Mouse (Mus musculus) right cerebral cortex, postnatal 4 days (tissue): ENCODE measurements around the gene Gngt2.

Experiments
- DNase-seq: peaks from one replicate; pipeline ENCODE4 v3.0.0-alpha.2; 2022

Gngt2 gene

GRCm38 (mm10) chr11:95837059-95837458 is at the start of gene Gngt2:
Gene Gngt2 (plus strand): TSS chr11:95837216.
- DNase-seq: peak; percentile 69

GRCm38 (mm10) chr11:95789451-95789891 is 47.5 kb upstream of the Gngt2 start:
- no peak for DNase-seq

GRCm38 (mm10) chr11:95791787-95792186 is 45.2 kb upstream of the Gngt2 start:
- peak; percentile 15 for DNase-seq

DNA sequence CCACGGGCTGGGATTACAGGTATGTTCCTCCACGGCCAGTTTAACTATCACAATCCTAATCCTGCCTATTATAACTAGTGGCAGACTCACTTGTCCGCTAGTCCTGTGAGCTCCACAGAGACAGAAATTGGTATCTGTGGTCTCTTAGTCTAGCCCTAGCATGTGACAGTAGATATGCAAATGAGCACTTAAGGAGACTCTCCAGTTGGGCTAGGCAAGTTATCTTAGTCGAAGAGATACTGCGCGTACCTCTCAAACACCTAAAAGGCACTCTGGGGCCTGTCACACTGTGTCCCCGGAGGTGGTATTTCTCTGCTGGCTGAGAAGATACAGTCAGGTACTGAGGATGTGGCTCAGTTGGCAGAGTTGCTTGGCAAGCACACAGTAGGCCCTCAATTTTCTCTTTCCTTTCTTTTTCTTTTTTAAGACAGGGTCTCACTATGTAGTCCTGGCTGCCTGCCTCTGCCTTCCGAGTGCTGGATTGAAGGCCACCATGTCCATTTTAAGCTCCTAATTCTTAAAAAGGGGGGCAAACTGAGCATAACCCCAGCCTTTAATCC is 44.0 kb upstream of the Gngt2 start:
- DNase-seq: no peak

GRCm38 (mm10) chr11:95794201-95794600 is 42.8 kb upstream of the Gngt2 start:
- no peak for DNase-seq

DNA sequence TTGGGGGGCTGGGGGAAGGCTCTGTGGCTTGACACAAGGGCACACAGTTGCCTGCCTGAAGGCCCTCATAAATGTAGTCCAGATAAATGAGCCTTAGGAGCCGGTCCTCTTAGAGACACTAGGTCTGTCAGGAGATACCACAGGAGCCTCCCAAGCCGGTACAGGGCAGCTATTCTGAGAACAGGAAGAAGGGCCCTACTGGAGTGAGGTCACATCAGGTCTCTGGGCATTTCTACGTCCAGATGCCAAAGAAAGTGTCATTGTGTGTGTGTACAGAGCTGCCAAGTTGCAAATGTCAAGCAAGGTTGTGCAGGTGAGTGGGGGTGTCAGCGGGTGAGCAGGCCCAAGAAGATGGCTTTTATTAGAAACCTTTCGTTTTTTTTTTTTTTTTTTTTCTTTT is 41.4 kb upstream of the Gngt2 start:
- DNase-seq: no peak

DNA sequence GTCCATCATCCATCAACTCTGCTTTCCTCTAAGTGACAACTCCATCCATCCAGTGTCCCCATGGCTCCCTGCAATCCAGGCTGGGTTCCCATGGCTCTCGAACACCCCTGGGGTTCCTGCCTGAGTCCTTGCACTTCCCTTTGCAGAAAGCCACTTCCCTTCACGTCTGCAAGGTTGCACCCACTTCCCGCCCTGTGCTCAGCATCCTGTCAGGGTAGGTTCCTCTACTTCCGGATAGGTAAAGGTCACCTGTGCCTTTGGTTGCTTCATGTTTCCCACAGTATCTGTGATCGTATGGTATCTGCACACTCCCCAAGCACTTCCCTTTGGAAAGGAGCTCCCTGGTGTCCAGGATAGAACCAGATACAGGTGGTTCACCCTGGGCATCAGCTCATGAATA is 32.0 kb upstream of the Gngt2 start:
- no peak for DNase-seq

- DNase-seq: no peak
Observed at GRCm38 (mm10) chr11:95805527-95805926, 31.5 kb upstream of the Gngt2 start.

- no peak for DNase-seq
Observed at GRCm38 (mm10) chr11:95807884-95808283, 29.1 kb upstream of the Gngt2 start.

- DNase-seq: no peak
Observed at GRCm38 (mm10) chr11:95808448-95809011, 28.5 kb upstream of the Gngt2 start.

- DNase-seq: no peak
Observed at GRCm38 (mm10) chr11:95809603-95810002, 27.4 kb upstream of the Gngt2 start.

- DNase-seq: no peak
Observed at GRCm38 (mm10) chr11:95810828-95811227, 26.2 kb upstream of the Gngt2 start.

DNA sequence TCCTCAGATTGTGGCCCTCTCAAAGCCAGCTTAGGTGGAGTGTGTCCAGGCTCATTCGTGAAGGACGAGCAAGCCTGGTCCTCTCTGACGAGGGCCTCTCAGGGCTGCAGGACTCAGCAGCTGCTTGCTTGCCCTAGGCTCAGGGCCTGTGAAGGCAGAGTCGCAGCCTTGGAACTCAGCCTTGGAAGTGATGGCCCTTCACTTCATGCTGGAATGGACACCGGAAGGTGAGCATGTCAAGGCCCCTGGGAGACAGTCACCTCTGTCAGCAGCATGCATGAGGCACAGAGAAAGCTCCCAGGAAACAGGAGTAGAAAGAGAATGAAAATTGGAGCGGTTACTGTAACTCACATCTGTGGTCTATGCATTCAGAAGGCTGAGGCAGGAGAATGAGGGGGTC is 25.3 kb upstream of the Gngt2 start:
- no peak for DNase-seq

DNA sequence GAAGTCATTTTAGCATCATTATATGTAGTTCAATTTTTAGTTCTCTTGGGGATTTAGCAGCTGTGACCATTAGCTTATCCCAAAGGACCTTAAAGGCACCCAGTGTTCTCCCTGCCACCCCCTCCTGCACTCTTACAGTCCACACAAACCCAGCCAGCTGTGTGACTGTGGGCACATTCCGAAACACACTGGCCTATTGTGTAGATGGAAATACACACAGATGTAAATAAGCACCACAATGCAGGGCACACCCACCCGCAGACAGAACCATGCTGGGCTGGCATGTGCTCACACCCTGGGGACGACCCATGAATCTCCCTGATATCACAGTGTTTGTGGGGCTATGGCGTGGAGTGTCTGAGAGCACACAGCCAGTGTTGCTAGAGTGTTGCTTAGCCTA is 24.8 kb upstream of the Gngt2 start:
- DNase-seq: no peak

- no peak for DNase-seq
Observed at GRCm38 (mm10) chr11:95814101-95814500, 22.9 kb upstream of the Gngt2 start.

DNA sequence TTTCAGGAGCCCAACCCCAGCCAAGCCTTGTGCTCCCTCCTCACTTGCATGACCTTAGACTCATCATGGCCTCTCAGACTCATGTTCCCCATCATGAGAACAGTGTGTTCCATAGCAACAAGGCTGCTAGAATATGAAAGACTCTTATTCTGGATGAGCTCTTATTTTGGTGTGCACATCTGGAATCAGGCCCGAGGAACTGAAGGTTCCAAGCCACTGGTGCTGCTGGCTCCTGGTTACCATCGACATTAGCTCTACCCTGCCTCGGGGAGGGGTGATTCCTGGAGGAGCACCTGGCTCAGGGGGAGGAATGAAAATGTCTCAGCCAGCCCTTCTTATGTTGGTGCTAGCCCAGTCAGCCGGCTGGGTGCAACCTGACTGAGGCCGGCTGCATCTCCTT is 22.2 kb upstream of the Gngt2 start:
- no peak for DNase-seq

GRCm38 (mm10) chr11:95815412-95815811 is 21.6 kb upstream of the Gngt2 start:
- no peak for DNase-seq

- no peak for DNase-seq
Observed at GRCm38 (mm10) chr11:95819138-95819537, 17.9 kb upstream of the Gngt2 start.

GRCm38 (mm10) chr11:95821511-95821910 is 15.5 kb upstream of the Gngt2 start:
- DNase-seq: no peak

GRCm38 (mm10) chr11:95822437-95822836 is 14.6 kb upstream of the Gngt2 start:
- DNase-seq: no peak

DNA sequence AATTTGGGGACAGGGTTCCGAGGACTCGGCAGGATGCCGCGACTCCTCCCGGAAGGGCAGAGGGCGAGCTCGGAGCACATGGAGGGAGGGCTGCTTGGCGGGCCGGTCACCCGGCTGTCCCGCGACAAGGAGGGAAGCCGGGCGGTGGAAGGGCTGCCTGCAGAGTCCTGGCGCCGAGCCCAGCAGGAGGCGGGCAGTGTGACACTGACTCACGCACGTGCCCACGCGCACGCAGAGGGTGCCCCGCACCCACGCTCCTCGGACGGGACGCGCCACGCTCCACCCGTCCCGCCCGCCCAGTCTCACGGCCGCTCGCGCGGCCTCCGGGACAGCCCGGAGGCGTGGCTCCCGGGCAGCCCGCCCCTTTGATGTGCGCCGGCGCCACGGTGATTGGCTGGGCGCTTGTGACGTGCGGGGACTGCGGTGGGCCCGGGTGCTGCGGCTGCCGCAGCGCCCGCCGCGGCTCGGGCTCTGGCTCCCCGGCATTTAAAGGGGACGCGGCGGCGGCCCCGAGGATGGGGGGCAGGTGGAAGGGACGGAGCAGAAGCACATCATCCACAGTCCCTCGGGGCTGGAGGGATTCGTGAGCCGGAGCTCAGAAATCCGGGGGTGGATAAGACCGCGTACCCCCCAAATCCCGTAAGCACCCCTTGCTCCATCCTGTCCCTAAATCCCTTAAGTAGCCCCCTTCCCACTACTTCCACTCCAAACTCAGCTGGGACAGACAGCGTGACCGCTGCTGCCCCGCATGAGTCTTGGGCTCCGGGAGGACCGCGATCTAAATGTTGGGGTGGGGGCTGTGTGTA is 12.7 kb upstream of the Gngt2 start, which contains the start of gene Phospho1:
TSS of gene Phospho1 (plus strand) at position 429 of the 806 bp plus-strand sequence.
- peak; percentile 86 for DNase-seq

- peak; percentile 60 for DNase-seq
Observed at GRCm38 (mm10) chr11:95824877-95825243, 12.2 kb upstream of the Gngt2 start.

DNA sequence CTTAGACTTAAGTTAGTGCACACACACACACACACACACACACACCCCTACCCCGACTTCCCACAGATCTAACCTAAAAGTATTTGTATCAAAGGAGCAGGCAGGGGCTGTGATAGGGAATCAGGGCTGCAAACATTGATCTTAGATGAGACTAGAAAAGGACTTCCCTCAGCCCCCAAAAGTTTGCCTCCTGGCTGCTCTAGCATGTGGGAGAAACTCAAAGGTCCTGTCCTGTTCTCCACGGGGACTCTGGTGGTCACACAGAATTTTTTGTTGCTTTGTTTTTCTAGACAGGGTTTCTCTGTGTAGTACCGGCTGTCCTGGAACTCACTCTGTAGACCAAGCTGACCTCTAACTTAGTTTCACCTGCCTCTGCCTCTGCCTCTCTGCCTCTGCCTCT is 11.4 kb upstream of the Gngt2 start:
- no peak for DNase-seq
